Mouse (Mus musculus) embryonic facial prominence, embryonic 14.5 days (tissue): ENCODE data around the gene Dcbld2. TPM values are rescaled to one million over a fixed set of nuclear protein-coding genes. Genes with fewer than 3 reads are reported as not detected.
A peak's percentile ranks its signal among the peaks of the same experiment; 100 is the strongest.

Experiments used
- ATAC-seq: fragments of 200-750 bp; cut with Nextera tagmentation; 2 replicates; pipeline ENCODE4 v1.8.0; 2017; ENCODE audit warnings: low read depth, moderate number of reproducible peaks, moderate TSS enrichment
- DNase-seq: peaks from one replicate; pipeline ENCODE4 v3.0.0-alpha.2; 2015; ENCODE audit warnings: low spot score
- H3K27ac ChIP-seq: fragments of 300-500 bp; sonication (generic); replicated peaks from 2 replicates; pipeline ENCODE4 v1.5.1; 2014; ENCODE audit warnings: low read depth, mild to moderate bottlenecking, low read length, moderate library complexity
- H3K27me3 ChIP-seq: fragments of 300-500 bp; sonication (generic); replicated peaks from 2 replicates; pipeline ENCODE4 v1.6.1; 2014; ENCODE audit warnings: low read length; ENCODE audit not compliant: control insufficient read depth, insufficient read depth
- H3K36me3 ChIP-seq: fragments of 300-500 bp; sonication (generic); 2 replicates; pipeline ENCODE4 v1.6.1; 2014; ENCODE audit warnings: low read length, mixed read lengths; ENCODE audit not compliant: control insufficient read depth, insufficient read depth
- H3K4me1 ChIP-seq: fragments of 300-500 bp; sonication (generic); 2 replicates; pipeline ENCODE4 v1.6.1; 2014; ENCODE audit warnings: antibody characterized with exemption, low read length; ENCODE audit not compliant: control insufficient read depth, insufficient read depth
- H3K4me2 ChIP-seq: fragments of 300-500 bp; sonication (generic); 2 replicates; pipeline ENCODE4 v1.6.1; 2014; ENCODE audit warnings: low read depth, mild to moderate bottlenecking, low read length, moderate library complexity, mixed read lengths
- H3K4me3 ChIP-seq: fragments of 300-500 bp; sonication (generic); 2 replicates; pipeline ENCODE4 v1.5.1; 2014; ENCODE audit warnings: low read depth, mild to moderate bottlenecking, low read length
- H3K9ac ChIP-seq: fragments of 300-500 bp; sonication (generic); 2 replicates; pipeline ENCODE4 v1.6.1; 2014; ENCODE audit warnings: low read depth, mild to moderate bottlenecking, low read length, moderate library complexity, mixed read lengths
- H3K9me3 ChIP-seq: fragments of 300-500 bp; sonication (generic); 2 replicates; pipeline ENCODE4 v1.6.1; 2016; ENCODE audit warnings: low read length; ENCODE audit not compliant: control insufficient read depth
- WGBS: fragments of 180-500 bp; shearing (Covaris S2); extraction: QIAGEN DNeasy Blood & Tissue Kit; methylation state at CpG from one replicate; pipeline ENCODE4 v1.1.7; 2014; 5-methylcytosine and 5-hydroxymethylcytosine counted together
- polyA plus RNA-seq: library from polyadenylated mRNA; unstranded; fragments of >200 nt; fragmentation: Nextera tagmentation; extraction: Ambion mirVana; gene quantifications from 2 replicates; pipeline ENCODE4 v1.2.1, GENCODE M21; 2014

Dcbld2 gene
- polyA plus RNA-seq, 1 experiment from 2014 or later, result 9.2 TPM

DNA sequence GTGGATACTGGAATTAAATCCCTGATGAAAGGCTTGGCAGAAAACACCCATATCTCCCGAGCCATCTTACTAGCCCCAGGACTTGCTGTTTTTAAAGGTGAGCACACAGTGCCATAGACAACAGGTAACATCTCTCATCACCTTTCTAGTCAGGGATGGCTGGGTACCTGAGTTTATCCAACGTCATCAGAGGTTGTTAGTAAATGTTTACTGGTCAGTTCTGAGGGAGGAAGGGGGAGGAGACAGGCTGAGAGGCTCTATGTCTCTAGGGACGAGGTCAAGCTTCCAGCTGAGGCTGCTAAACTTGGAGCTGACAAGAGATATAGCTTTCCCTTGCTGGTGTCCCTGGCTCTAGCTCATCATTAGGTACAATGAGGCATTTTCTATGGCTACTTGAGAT, 74.1 kb downstream of the Dcbld2 start:
- no peaks in the 10 kb centered on the region for H3K4me1 ChIP-seq
- no peak overlapping the region for H3K9ac ChIP-seq
- WGBS, result 57% methylated on average over 3 of the region's 3 CpGs
- peaks cover 8% of the 10 kb centered on the region; the same call in 1 of the 2 replicates for H3K9me3 ChIP-seq
- H3K27ac ChIP-seq, result no peak overlapping the region
- no peak overlapping the region for H3K4me2 ChIP-seq
- H3K36me3 ChIP-seq, result peaks cover 19% of the 10 kb centered on the region
- DNase-seq (no peak), ATAC-seq (no peak)
- H3K4me3 ChIP-seq, result no peak overlapping the region
- H3K27me3 ChIP-seq, result no peaks in the 10 kb centered on the region

DNA sequence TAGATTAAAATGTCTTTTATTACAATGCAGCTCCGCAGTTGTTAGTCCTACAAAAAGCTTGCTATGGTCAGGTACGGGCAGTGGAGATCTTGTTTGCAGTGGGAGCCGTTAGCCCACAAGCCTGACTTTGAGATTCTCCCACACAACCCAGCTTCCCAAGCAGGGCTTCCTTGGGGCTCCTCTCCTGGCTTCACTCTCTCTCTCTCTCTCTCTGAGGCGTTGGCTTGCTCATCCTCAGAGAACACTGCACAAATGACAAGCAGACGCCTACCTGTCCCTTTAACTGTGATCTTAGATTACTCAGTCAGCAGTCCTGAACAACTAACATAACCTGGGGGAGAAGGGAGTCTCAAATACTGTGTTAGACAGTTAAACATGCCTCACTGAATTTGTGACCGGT, 79.6 kb downstream of the Dcbld2 start:
- no peak overlapping the region for H3K4me3 ChIP-seq
- no peaks in the 10 kb centered on the region for H3K27me3 ChIP-seq
- no peaks in the 10 kb centered on the region for H3K4me1 ChIP-seq
- H3K4me2 ChIP-seq, result no peak overlapping the region
- WGBS, result 85% methylated on average over 6 of the region's 6 CpGs
- no peak overlapping the region for H3K9ac ChIP-seq
- no peak for DNase-seq
- H3K27ac ChIP-seq, result no peak overlapping the region
- no peak for ATAC-seq
- H3K9me3 ChIP-seq, result no peaks in the 10 kb centered on the region
- H3K36me3 ChIP-seq, result peaks cover 6% of the 10 kb centered on the region; the same call in 1 of the 2 replicates

DNA sequence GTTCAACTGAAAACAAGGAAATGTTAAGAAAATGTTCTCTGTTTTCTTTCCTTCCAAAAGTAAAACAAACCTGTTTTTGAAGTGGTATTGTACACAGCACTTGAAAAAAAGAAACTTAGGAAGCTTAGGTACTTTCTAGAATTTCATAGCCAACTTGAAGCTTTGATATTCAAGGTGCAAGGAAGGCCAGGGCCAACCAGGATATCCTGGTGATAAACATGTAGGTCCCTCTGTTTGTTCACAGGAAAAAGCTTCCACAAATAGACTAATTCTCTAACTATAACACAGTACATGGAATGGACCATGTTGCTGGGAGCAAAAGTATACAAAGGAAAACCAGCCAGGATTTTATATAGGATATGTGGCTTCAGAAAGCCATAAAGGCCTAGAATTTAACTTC, 88.5 kb downstream of the Dcbld2 start:
- H3K27me3 ChIP-seq, result no peaks in the 10 kb centered on the region
- H3K9ac ChIP-seq, result no peak overlapping the region
- no peaks in the 10 kb centered on the region for H3K9me3 ChIP-seq
- H3K4me1 ChIP-seq, result peaks cover 9% of the 10 kb centered on the region; the same call in 1 of the 2 replicates
- no peak for ATAC-seq
- no peak for DNase-seq
- H3K4me2 ChIP-seq, result no peak overlapping the region
- no peak overlapping the region; the same call in 1 of the 2 replicates for H3K27ac ChIP-seq
- no peak overlapping the region for H3K4me3 ChIP-seq
- no peaks in the 10 kb centered on the region for H3K36me3 ChIP-seq

DNA sequence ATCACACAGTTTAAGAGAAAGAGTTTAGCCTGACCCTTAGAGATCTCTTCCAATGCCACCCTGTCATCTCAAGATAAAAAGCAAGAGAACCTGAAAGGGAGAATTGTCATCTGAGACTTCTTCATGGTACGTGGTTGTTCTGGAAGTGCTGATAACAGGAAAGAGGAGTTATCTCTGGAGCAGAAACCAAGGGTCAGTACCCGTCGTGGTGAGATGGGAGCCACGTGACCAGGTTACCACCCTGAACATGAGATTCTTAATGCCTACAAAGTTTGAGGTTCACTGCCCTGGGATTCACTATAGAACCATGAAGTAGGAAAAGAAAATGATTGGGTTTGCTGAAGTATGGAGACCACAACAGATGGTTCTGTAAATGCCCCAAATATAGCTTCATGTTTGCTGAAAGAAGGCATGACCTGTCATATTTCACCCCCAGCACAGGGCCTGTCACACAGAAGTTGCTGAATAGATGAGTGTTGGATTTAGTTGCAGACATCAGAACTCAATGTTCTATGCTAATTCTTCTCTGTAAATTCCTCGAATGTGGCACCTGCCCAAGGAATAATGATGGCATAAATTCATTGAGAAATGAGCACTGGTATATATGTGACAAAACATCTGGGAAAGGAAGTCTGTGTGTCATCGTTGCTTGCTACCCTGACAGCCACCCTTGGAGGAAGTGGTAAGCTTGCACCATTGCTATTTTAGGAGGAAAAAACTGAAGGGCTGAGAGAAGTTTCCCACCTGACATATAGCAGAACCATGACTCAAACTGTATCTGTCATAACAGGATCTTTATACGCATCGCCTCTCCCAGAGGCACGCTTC, 89.9 kb downstream of the Dcbld2 start:
- H3K4me2 ChIP-seq, result no peak overlapping the region
- H3K4me3 ChIP-seq, result no peak overlapping the region
- no peak overlapping the region; the same call in 1 of the 2 replicates for H3K27ac ChIP-seq
- no peak for ATAC-seq
- 77% methylated on average over 9 of the region's 9 CpGs for WGBS
- H3K4me1 ChIP-seq, result peaks cover 12% of the 10 kb centered on the region; the same call in 1 of the 2 replicates
- no peak for DNase-seq
- H3K27me3 ChIP-seq, result no peaks in the 10 kb centered on the region
- H3K9ac ChIP-seq, result no peak overlapping the region
- no peaks in the 10 kb centered on the region for H3K9me3 ChIP-seq
- H3K36me3 ChIP-seq, result no peaks in the 10 kb centered on the region

DNA sequence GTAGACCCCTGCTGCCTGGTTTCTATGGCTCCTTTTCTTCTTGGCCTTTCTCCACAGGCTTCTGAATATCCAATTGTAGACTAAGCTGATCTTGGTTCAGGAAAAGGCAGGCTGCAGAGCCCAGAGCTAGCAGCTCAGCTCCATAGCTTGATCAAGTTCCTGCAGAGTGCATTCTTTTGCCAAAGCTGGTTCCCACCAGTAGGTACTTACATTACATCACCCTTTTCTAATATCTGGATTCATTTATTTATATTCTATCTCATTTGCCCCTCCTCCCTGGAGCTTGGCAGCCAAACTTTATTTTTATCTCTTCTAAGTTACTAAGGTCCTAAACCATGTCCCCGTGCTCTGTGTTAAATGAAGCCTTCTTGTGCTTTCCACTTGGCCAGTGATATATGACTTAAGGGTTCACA, 90.9 kb downstream of the Dcbld2 start:
- DNase-seq (peak; percentile 45), ATAC-seq (peak; percentile 42; the same call in 1 of the 2 replicates)
- H3K4me3 ChIP-seq, result no peak overlapping the region
- no peak overlapping the region for H3K9ac ChIP-seq
- H3K4me2 ChIP-seq, result no peak overlapping the region
- H3K9me3 ChIP-seq, result no peaks in the 10 kb centered on the region
- 58% methylated on average over 1 of the region's 1 CpGs for WGBS
- H3K27me3 ChIP-seq, result no peaks in the 10 kb centered on the region
- H3K27ac ChIP-seq, result no peak overlapping the region; the same call in 1 of the 2 replicates
- H3K4me1 ChIP-seq, result peaks cover 12% of the 10 kb centered on the region; the same call in 1 of the 2 replicates
- no peaks in the 10 kb centered on the region for H3K36me3 ChIP-seq

DNA sequence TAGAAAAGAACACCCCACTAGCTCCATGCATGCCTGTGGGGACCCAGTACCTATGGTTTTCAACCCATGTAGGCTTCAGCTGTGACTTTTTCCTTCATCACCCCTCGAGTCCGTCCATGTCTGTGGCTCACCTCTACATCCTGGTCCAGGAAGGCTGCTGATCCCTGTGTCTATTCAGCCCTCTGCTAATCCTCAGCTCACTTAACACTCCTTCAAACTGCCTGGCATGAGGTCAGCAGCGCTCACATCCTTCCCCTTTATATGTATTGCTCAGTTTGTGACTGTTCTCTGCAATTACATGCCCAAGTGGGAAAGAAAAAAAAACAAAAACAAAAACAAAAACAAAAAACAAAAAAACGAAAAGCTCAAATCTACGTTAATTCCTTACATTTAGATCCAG, 91.4 kb downstream of the Dcbld2 start:
- H3K27me3 ChIP-seq, result no peaks in the 10 kb centered on the region
- DNase-seq (no peak), ATAC-seq (no peak)
- 75% methylated on average over 5 of the region's 5 CpGs for WGBS
- H3K4me1 ChIP-seq, result peaks cover 12% of the 10 kb centered on the region; the same call in 1 of the 2 replicates
- H3K9ac ChIP-seq, result no peak overlapping the region
- no peak overlapping the region for H3K27ac ChIP-seq
- no peaks in the 10 kb centered on the region for H3K9me3 ChIP-seq
- no peak overlapping the region for H3K4me2 ChIP-seq
- no peaks in the 10 kb centered on the region for H3K36me3 ChIP-seq
- no peak overlapping the region for H3K4me3 ChIP-seq

DNA sequence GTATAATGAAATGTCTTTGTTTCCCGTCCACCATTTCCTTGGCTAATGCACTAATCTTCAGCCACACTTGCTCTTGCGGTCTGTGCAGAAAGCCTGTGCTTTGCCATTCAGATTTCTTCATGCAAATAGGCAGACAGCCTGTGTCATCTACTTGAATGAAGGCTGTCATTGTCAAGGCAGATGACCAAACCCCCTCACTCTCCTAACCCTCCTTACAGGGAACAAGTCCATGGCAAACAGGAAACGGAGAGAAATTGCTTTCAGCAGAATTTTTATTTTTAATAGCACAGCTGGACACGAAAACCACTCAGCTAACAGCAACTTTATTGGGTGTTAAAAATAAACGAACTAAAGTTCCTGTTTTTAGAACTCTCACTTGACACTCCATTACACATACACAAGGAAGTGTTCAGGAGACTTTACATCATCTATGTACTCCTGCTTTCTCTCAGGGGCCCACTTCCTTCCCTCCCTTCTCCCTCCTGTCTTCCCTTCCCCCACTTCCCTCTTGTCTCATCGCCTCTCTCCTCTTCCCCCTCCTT, 93.6 kb downstream of the Dcbld2 start:
- H3K9ac ChIP-seq, result no peak overlapping the region
- H3K9me3 ChIP-seq, result no peaks in the 10 kb centered on the region
- H3K4me1 ChIP-seq, result peaks cover 12% of the 10 kb centered on the region; the same call in 1 of the 2 replicates
- no peak overlapping the region for H3K4me3 ChIP-seq
- no peaks in the 10 kb centered on the region for H3K36me3 ChIP-seq
- H3K27me3 ChIP-seq, result no peaks in the 10 kb centered on the region
- no peak overlapping the region for H3K4me2 ChIP-seq
- no peak for ATAC-seq
- peak; percentile 46 for DNase-seq
- H3K27ac ChIP-seq, result no peak overlapping the region; the same call in 1 of the 2 replicates
- WGBS, result 39% methylated on average over 6 of the region's 6 CpGs

DNA sequence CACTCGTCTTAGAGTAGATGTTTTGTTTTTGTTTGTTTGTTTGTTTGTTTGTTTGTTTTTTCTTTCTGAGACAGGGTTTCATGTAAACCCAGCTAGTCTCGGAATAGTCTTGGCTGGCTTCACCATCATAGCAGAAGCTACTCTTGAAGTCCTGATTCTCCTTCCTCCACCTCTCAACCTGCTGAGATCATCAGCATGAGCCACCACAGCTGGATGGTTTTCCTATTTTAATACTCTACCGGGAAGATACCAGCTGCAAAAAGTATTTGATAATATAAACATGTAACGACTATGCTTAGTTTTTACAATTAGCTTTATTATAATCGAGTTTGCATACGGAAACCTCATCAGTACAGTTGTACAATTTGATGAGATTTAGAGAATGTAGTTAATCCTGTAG, 94.3 kb downstream of the Dcbld2 start:
- Histone ChIP-seq H3K4me2 (no peak overlapping the region), H3K9me3 (no peaks in the 10 kb centered on the region), H3K4me3 (no peak overlapping the region), H3K9ac (no peak overlapping the region), H3K36me3 (no peaks in the 10 kb centered on the region), H3K27me3 (no peaks in the 10 kb centered on the region), H3K4me1 (peaks cover 12% of the 10 kb centered on the region; the same call in 1 of the 2 replicates), H3K27ac (no peak overlapping the region)
- ATAC-seq (no peak), DNase-seq (no peak)
- WGBS, result 67% methylated on average over 6 of the region's 6 CpGs
